Mouse (Mus musculus) hematopoietic multipotent progenitor cell, adult 10-12 weeks (in vitro differentiated cells): Measurements from ENCODE around the gene Ankrd27. TPM values are rescaled to one million over a fixed set of nuclear protein-coding genes. Genes with fewer than 3 reads are reported as not detected.

Experiments
- polyA plus RNA-seq: library from polyadenylated mRNA; stranded (reverse); fragments of >175 nt; gene quantifications from 2 replicates; pipeline ENCODE4 v1.2.3, GENCODE M21; 2012; ENCODE audit warnings: low replicate concordance

Gene Ankrd27
- 67.2 and 122 TPM in 2 replicates for polyA plus RNA-seq

GRCm38 (mm10) chr7:35586055-35586905, at the start of gene Ankrd27:
Gene Ankrd27 (plus strand): TSS chr7:35586244.

GRCm38 (mm10) chr7:35537562-35537961, 48.5 kb upstream of the Ankrd27 start, which contains the start of gene Tdrd12:
Gene Tdrd12 (minus strand): TSS chr7:35537745.

GRCm38 (mm10) chr7:35556205-35556603, 29.8 kb upstream of the Ankrd27 start, which contains the start of gene Nudt19:
Gene Nudt19 (minus strand): TSS chr7:35556304.

GRCm38 (mm10) chr7:35585191-35586054, 621 bp upstream of the Ankrd27 start, which contains the start of gene Rgs9bp:
Gene Rgs9bp (minus strand): TSS chr7:35585582.

DNA sequence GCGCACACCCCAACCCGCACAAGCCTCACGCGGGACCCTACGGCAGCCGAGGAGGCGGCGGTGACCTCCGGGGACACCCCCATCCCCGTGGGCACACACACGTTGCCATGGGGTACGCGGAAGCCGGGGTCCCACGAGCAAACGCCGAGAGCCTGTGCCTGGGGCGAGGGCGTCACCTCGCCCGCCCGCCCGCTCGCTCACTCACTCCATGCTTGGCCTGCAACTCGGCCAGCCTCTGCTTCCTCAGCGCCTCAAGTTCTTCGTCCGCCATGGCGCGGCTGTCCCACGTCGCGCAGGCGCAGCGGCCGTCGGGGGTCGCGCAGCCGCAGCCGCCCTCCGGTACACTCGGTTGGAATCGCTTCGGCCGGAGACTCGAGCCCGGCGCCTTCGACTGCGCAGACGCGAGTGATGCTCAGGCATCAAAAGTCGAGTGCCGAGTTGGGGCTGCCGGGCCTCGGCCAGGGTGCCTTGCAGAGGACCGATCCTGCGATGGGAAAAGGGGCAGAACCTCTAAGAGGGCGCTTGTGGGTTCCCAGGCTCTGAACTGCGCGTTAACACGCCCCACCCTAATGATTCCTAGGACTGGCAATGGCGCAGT, 61.2 kb downstream of the Ankrd27 start, which contains the start of gene Pdcd5:
Gene Pdcd5, minus strand, starts transcription at position 421 of the 598 bp plus-strand sequence.

Other genes with a start within 250 kb of the Ankrd27 start
- gene Faap24, start 189.4 kb upstream of the Ankrd27 start, polyA plus RNA-seq = 5.4 and 10.2 TPM in 2 replicates
- 5.7 and 6.2 TPM in 2 replicates for gene Cep89, start 189.2 kb upstream of the Ankrd27 start, polyA plus RNA-seq
- gene Slc7a9, start 137.4 kb upstream of the Ankrd27 start, polyA plus RNA-seq = not detected in 2 replicates
- not detected in 2 replicates for gene Tdrd12, start 48.5 kb upstream of the Ankrd27 start, polyA plus RNA-seq
- 12.5 and 12.6 TPM in 2 replicates for gene Nudt19, start 29.9 kb upstream of the Ankrd27 start, polyA plus RNA-seq
- gene Rgs9bp, start 662 bp upstream of the Ankrd27 start, polyA plus RNA-seq = 0.10 and 0.15 TPM in 2 replicates
- gene Pdcd5, start 61.3 kb downstream of the Ankrd27 start, polyA plus RNA-seq = 75.1 and 85.4 TPM in 2 replicates
- 6.9 and 14.4 TPM in 2 replicates for gene Dpy19l3, start 168.2 kb downstream of the Ankrd27 start, polyA plus RNA-seq
- 5.2 and 8.9 TPM in 2 replicates for gene Zfp507, start 216.8 kb downstream of the Ankrd27 start, polyA plus RNA-seq